Mouse (Mus musculus) lung, adult 2 months (tissue): ENCODE measurements around the gene Abcc2. TPM values are rescaled to one million over a fixed set of nuclear protein-coding genes. Genes with fewer than 3 reads are reported as not detected.

Experiments
- DNase-seq: peaks from one replicate; pipeline ENCODE4 v3.0.0; 2022
- H3K4me1 ChIP-seq: fragments of 200-500 bp; 2 replicates; pipeline ENCODE4 v1.6.1; 2011; ENCODE audit warnings: low read length; ENCODE audit not compliant: control insufficient read depth, insufficient read depth
- H3K4me3 ChIP-seq: fragments of 200-500 bp; replicated peaks from 2 replicates; pipeline ENCODE3; 2011; ENCODE audit warnings: low read depth, mild to moderate bottlenecking, control low read depth, low read length; ENCODE audit errors: extremely low read depth
- CTCF ChIP-seq: fragments of 200-500 bp; IDR thresholded peaks from 2 replicates; pipeline ENCODE4 v1.5.1; 2011; ENCODE audit warnings: mild to moderate bottlenecking, low read length, control low read depth; ENCODE audit not compliant: insufficient read depth
- POLR2A ChIP-seq: fragments of 200-500 bp; IDR thresholded peaks from 2 replicates; pipeline ENCODE4 v1.6.1; 2011; ENCODE audit warnings: low read depth, mild to moderate bottlenecking, control low read depth, low read length, borderline replicate concordance; ENCODE audit errors: extremely low read depth
- WGBS: fragments of 180-500 bp; shearing (Covaris S2); methylation state at CpG from one replicate; pipeline ENCODE4 v1.1.7; 2018; 5-methylcytosine and 5-hydroxymethylcytosine counted together
- polyA plus RNA-seq: library from polyadenylated mRNA; depleted of rRNA; stranded (reverse); fragments of >200 nt; gene quantifications from 2 replicates; pipeline ENCODE4 v1.2.3, GENCODE M21; 2012; rRNA removed

Abcc2 gene
- 0.01 and 0.13 TPM in 2 replicates for polyA plus RNA-seq

- 83% methylated on average over 3 of the region's 3 CpGs for WGBS
- no peak for DNase-seq
- H3K4me3 ChIP-seq = no peak within 1 kb of the TSS
- TF ChIP-seq CTCF (no peak), POLR2A (no peak)
- H3K4me1 ChIP-seq = no peaks in the 10 kb centered on the region
Measured at GRCm38 (mm10) chr19:43781980-43782379, at the start of gene Abcc2. TSS of gene Abcc2 (plus strand) at chr19:43782192.

GRCm38 (mm10) chr19:43738409-43738808 lies 43.6 kb upstream of the Abcc2 start:
- TF ChIP-seq POLR2A = no peak
- TF ChIP-seq CTCF = no peak
- DNase-seq = no peak
- 95% methylated on average over 10 of the region's 10 CpGs for WGBS
- no peak overlapping the region for H3K4me3 ChIP-seq
- no peaks in the 10 kb centered on the region for H3K4me1 ChIP-seq

GRCm38 (mm10) chr19:43743401-43743800 lies 38.6 kb upstream of the Abcc2 start:
- H3K4me1 ChIP-seq = no peaks in the 10 kb centered on the region
- DNase-seq = no peak
- no peak for TF ChIP-seq CTCF
- no peak for TF ChIP-seq POLR2A
- WGBS = 95% methylated on average over 7 of the region's 7 CpGs
- no peak overlapping the region for H3K4me3 ChIP-seq

GRCm38 (mm10) chr19:43745740-43746139 lies 36.3 kb upstream of the Abcc2 start:
- DNase-seq = no peak
- Histone ChIP-seq H3K4me3 (no peak overlapping the region), H3K4me1 (no peaks in the 10 kb centered on the region)
- no peak for TF ChIP-seq POLR2A
- no peak for TF ChIP-seq CTCF
- WGBS = 84% methylated on average over 3 of the region's 3 CpGs

GRCm38 (mm10) chr19:43747877-43748276 lies 34.1 kb upstream of the Abcc2 start:
- 60% methylated on average over 4 of the region's 4 CpGs for WGBS
- DNase-seq = no peak
- TF ChIP-seq CTCF (no peak), POLR2A (no peak)

GRCm38 (mm10) chr19:43750008-43750407 lies 32.0 kb upstream of the Abcc2 start:
- peaks cover 4% of the 10 kb centered on the region for H3K4me1 ChIP-seq
- no peak overlapping the region for H3K4me3 ChIP-seq
- no peak for DNase-seq
- 95% methylated on average over 2 of the region's 2 CpGs for WGBS
- TF ChIP-seq POLR2A (no peak), CTCF (no peak)

More at GRCm38 (mm10) chr19:43747877-43748276, 34.1 kb upstream of the Abcc2 start:
- no peak overlapping the region for H3K4me3 ChIP-seq
- H3K4me1 ChIP-seq = no peaks in the 10 kb centered on the region

GRCm38 (mm10) chr19:43752489-43753225 lies 29.3 kb upstream of the Abcc2 start, which contains the start of the genes Cutc and Cox15:
TSS of gene Cutc (plus strand) at chr19:43752996.
TSS of gene Cox15 (minus strand) at chr19:43753000.
- DNase-seq = peak; percentile 97
- Histone ChIP-seq H3K4me1 (peaks cover 4% of the 10 kb centered on the region), H3K4me3 (peak within 1 kb of the TSS; percentile 67)
- TF ChIP-seq POLR2A (peak; percentile 90), CTCF (no peak)
- WGBS = under 1% methylated on average over 62 of the region's 62 CpGs

DNA sequence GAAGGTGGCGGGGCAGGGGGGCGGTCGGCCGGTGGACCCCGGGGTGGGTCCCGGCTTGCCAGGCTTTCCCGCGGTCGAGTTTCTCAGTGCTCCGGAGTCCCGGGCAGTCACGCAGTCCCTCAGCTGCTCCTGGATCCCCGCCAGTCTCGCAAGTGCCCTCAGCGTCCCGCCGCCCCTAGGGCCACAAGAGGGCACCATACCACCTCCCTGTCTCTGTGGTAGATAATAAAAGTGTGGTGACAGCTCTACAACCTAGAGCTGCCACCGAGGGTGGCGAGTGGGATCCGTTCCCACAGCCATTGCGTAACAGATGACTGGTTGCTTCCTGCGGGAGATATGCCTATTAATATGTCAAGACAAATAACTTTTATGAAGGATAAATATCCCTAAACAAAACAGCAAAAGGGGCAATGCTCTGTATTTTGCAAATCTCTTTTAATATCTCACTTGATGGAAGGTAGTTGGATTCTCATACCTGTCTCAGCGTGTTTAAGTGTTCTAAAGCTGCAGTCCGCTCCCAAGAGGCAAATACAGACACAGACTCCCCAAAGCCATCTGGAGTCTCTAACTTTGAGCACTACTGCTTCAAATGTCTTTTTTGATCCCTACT lies 28.7 kb upstream of the Abcc2 start:
- TF ChIP-seq CTCF (peak; percentile 65), POLR2A (no peak)
- Histone ChIP-seq H3K4me3 (peak overlapping the region; percentile 67), H3K4me1 (peaks cover 4% of the 10 kb centered on the region)
- peak; percentile 89 for DNase-seq
- WGBS = 1% methylated on average over 23 of the region's 24 CpGs

- no peak for DNase-seq
- WGBS = 72% methylated on average over 2 of the region's 2 CpGs
- Histone ChIP-seq H3K4me3 (no peak overlapping the region), H3K4me1 (peaks cover 4% of the 10 kb centered on the region)
- TF ChIP-seq POLR2A (no peak), CTCF (no peak)
Measured at GRCm38 (mm10) chr19:43754237-43754636, 27.8 kb upstream of the Abcc2 start.

DNA sequence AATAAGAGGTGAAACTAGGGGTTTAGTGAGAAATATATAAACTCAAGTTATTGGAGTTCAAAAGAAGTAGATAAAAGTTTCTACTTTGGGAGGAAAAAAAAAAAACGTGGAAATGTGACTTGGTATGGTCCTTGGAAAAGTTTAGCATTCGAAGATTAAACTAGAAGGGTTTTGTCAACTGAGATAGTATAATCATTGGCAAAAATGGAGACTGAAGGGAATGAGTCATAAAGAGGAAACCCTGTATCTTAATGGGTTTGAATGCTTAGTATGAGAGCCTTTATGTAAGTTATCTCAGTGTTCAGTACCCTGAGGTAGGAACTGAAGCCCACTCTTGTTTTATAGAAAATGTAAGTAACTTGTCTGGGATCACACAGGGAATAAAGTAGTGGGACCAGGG lies 27.1 kb upstream of the Abcc2 start:
- Histone ChIP-seq H3K4me1 (peaks cover 4% of the 10 kb centered on the region), H3K4me3 (no peak overlapping the region)
- 65% methylated on average over 2 of the region's 2 CpGs for WGBS
- no peak for TF ChIP-seq POLR2A
- no peak for TF ChIP-seq CTCF
- DNase-seq = no peak
